Mouse (Mus musculus): ENCODE data around the gene Snta1. TPM values are rescaled to one million over a fixed set of nuclear protein-coding genes. Genes with fewer than 3 reads are reported as not detected.

Gene Snta1
- polyA plus RNA-seq, 1 experiment from 2014 or later: 4.4 TPM

DNA sequence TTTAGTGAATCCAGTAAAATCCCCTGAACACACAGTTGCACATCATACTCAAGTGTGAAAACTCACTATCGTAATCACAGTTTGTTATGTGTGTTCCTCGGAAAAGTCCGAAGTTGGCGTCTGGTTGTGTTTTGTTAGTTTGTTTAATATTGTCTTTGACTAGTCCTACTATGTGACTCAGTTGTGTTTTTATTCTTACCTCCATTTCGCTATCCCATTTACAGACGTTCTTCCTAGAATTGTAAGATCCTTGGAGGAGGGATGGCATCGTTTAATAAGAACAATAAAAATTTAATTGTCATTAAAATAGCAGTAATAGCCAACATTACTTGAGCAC, 29.3 kb upstream of the Snta1 start:
- no peak for ATAC-seq (ENCODE audit: low read depth)
- peak overlapping the region; percentile 89; the same call in 1 of the 2 replicates for H3K27ac ChIP-seq (ENCODE audit: low read depth, low read length)
- no peaks in the 10 kb centered on the region for H3K9me3 ChIP-seq (ENCODE audit: control insufficient read depth, low read length)
- peaks cover 11% of the 10 kb centered on the region; the same call in 1 of the 2 replicates for H3K4me1 ChIP-seq (ENCODE audit: control insufficient read depth, insufficient read depth, low read length)
- H3K36me3 ChIP-seq (ENCODE audit: control insufficient read depth, insufficient read depth, low read length): no peaks in the 10 kb centered on the region
- peak overlapping the region; percentile 53 for H3K4me2 ChIP-seq (ENCODE audit: low read depth, low read length)
- H3K4me3 ChIP-seq (ENCODE audit: low read depth, low read length): peak overlapping the region; percentile 75
- H3K27me3 ChIP-seq (ENCODE audit: control insufficient read depth, insufficient read depth, low read length): no peaks in the 10 kb centered on the region
- WGBS: 17% methylated on average over 7 of the region's 7 CpGs
- H3K9ac ChIP-seq (replicated peaks; ENCODE audit: low read depth, low read length): peak overlapping the region; percentile 93

DNA sequence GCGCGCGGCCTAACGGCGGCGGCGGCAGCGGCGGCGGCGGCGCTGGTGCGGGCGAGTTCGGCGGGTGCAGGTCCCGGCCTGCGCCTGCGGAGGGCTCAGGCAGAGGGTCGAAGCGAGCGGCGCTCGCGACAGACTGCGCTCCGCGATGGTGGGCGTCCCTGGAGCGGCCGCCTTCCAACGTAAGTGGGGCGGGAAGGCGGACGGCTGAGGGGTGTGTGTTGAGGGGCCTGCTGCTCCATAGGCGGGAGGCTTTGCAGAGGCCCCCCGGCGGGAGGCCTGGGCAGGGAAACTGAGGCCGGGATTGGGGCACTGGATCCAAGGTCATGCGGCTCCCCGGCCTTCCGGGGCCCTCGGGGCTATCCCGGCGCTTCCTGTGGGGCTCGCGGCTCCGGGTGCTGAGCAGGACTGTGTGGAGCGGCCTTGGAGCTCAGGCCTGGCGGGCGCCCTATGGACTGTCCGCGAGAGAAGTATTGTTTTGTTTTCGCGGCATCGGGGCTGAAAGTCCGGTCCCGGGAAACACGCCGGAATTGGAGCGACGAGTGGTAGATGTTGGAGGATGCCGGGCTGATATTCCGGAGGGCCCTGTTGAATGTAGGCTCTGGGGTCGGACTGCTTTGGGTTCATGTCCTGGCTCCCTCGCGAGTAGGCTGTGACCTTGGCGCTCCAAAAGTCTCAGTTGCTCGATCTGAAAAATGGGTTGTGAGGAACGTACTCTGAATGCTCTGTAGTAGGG, 28.7 kb upstream of the Snta1 start, which contains the start of gene Cbfa2t2:
Cbfa2t2 (plus strand) TSS at position 24 of the 733 bp plus-strand sequence.
- H3K4me2 ChIP-seq (ENCODE audit: low read depth, low read length): peak within 1 kb of the TSS; percentile 53
- no peaks in the 10 kb centered on the region for H3K27me3 ChIP-seq (ENCODE audit: control insufficient read depth, insufficient read depth, low read length)
- H3K27ac ChIP-seq (ENCODE audit: low read depth, low read length): peak within 1 kb of the TSS; percentile 89
- peaks cover 11% of the 10 kb centered on the region; the same call in 1 of the 2 replicates for H3K4me1 ChIP-seq (ENCODE audit: control insufficient read depth, insufficient read depth, low read length)
- ATAC-seq (ENCODE audit: low read depth): peak; percentile 87
- peak within 1 kb of the TSS; percentile 75 for H3K4me3 ChIP-seq (ENCODE audit: low read depth, low read length)
- peak within 1 kb of the TSS; percentile 93 for H3K9ac ChIP-seq (replicated peaks; ENCODE audit: low read depth, low read length)
- under 1% methylated on average over 63 of the region's 70 CpGs for WGBS
- no peaks in the 10 kb centered on the region for H3K9me3 ChIP-seq (ENCODE audit: control insufficient read depth, low read length)
- H3K36me3 ChIP-seq (ENCODE audit: control insufficient read depth, insufficient read depth, low read length): no peaks in the 10 kb centered on the region

DNA sequence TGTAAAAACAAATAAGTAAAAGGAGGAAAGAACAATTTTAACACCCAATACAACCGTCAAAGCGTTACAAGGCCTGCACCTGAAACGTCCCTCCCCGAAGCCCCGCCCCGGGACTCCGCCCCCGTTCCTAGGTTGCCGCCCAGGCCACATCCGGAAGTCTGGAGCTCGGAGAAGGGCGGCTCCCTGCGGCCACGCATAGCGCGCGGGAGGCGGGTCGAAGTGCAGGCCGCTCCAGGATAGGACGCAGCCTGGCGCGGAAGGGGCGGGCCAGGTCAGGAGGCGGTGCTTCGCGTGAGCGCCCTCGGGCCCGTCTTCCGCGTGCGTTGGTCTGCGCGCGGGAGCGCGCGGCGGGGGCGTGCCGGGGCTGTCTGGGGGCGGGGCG, 28.2 kb upstream of the Snta1 start:
- no peaks in the 10 kb centered on the region for H3K9me3 ChIP-seq (ENCODE audit: control insufficient read depth, low read length)
- peaks cover 11% of the 10 kb centered on the region; the same call in 1 of the 2 replicates for H3K4me1 ChIP-seq (ENCODE audit: control insufficient read depth, insufficient read depth, low read length)
- H3K27ac ChIP-seq (ENCODE audit: low read depth, low read length): peak overlapping the region; percentile 89
- ATAC-seq (ENCODE audit: low read depth): peak; percentile 99
- H3K4me2 ChIP-seq (ENCODE audit: low read depth, low read length): peak overlapping the region; percentile 38
- no peaks in the 10 kb centered on the region for H3K27me3 ChIP-seq (ENCODE audit: control insufficient read depth, insufficient read depth, low read length)
- 1% methylated on average over 43 of the region's 44 CpGs for WGBS
- H3K36me3 ChIP-seq (ENCODE audit: control insufficient read depth, insufficient read depth, low read length): no peaks in the 10 kb centered on the region
- peak overlapping the region; percentile 93 for H3K9ac ChIP-seq (replicated peaks; ENCODE audit: low read depth, low read length)
- peak overlapping the region; percentile 75 for H3K4me3 ChIP-seq (ENCODE audit: low read depth, low read length)

DNA sequence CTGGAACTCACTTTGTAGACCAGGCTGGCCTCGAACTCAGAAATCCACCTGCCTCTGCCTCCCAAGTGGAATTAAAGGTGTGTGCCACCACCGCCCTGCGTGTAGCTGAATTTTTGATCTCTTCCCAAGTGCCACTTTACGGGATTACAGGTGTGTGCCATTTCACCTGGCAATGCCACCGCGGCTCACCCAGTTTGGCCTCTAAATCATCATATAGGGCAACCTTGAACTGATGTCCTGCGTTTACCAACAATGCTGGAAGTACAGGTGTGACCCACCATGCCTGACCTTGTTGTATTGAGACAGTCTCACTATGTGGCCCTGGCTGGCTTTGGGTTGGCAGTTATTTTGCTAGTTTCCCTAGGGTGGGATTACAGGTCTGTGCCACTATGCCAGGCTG, 26.8 kb upstream of the Snta1 start:
- ATAC-seq (ENCODE audit: low read depth): no peak
- Histone ChIP-seq H3K4me1 (ENCODE audit: control insufficient read depth, insufficient read depth, low read length) (peaks cover 11% of the 10 kb centered on the region; the same call in 1 of the 2 replicates), H3K27me3 (ENCODE audit: control insufficient read depth, insufficient read depth, low read length) (no peaks in the 10 kb centered on the region), H3K36me3 (ENCODE audit: control insufficient read depth, insufficient read depth, low read length) (no peaks in the 10 kb centered on the region), H3K4me2 (ENCODE audit: low read depth, low read length) (no peak overlapping the region), H3K9me3 (ENCODE audit: control insufficient read depth, low read length) (no peaks in the 10 kb centered on the region), H3K4me3 (ENCODE audit: low read depth, low read length) (no peak overlapping the region), H3K27ac (ENCODE audit: low read depth, low read length) (no peak overlapping the region), H3K9ac (replicated peaks; ENCODE audit: low read depth, low read length) (no peak overlapping the region)
- 93% methylated on average over 7 of the region's 7 CpGs for WGBS

DNA sequence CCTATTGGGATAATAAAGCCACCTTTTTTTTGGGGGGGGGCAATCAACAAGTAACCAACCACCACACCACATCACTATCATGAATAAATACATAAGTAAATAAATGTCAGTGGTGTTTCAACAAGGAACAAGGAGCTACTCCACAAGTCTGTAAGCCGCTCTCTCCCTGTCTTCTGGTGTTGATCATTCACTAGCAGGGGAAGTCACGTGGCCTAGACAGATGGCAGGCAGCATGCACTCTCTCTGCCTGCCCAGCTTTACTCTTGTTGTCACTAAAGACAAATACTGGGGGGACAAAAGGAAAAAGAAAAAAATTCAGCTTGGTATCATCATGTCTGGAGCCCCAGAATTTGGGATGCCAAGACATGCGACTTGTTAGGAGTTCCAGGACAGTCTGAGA, 25.5 kb upstream of the Snta1 start:
- H3K4me3 ChIP-seq (ENCODE audit: low read depth, low read length): no peak overlapping the region
- H3K9me3 ChIP-seq (ENCODE audit: control insufficient read depth, low read length): no peaks in the 10 kb centered on the region
- peaks cover 10% of the 10 kb centered on the region; the same call in 1 of the 2 replicates for H3K4me1 ChIP-seq (ENCODE audit: control insufficient read depth, insufficient read depth, low read length)
- H3K36me3 ChIP-seq (ENCODE audit: control insufficient read depth, insufficient read depth, low read length): no peaks in the 10 kb centered on the region
- no peak overlapping the region for H3K9ac ChIP-seq (replicated peaks; ENCODE audit: low read depth, low read length)
- no peak overlapping the region for H3K27ac ChIP-seq (ENCODE audit: low read depth, low read length)
- H3K27me3 ChIP-seq (ENCODE audit: control insufficient read depth, insufficient read depth, low read length): no peaks in the 10 kb centered on the region
- H3K4me2 ChIP-seq (ENCODE audit: low read depth, low read length): no peak overlapping the region
- 62% methylated on average over 3 of the region's 3 CpGs for WGBS
- ATAC-seq (ENCODE audit: low read depth): no peak

DNA sequence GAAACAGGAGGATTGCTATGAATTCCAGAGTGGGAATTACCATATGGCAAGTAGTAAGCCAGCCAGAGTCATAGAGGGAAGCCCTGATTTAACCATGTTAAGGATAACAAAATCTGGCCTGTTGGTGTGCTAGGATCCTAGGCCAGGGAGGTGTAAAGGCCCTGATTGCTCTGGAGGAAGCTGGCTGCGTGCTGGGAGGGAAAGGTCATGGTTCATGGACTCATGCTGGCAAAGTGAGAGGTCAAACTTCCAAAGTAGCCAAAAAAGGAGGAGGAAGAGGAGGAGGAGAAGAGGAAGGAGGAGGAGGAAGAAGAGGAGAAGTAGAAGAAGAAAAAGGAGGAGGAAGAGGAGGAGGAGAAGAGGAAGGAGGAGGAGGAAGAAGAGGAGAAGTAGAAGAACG, 24.8 kb upstream of the Snta1 start:
- Histone ChIP-seq H3K4me2 (ENCODE audit: low read depth, low read length) (no peak overlapping the region), H3K4me3 (ENCODE audit: low read depth, low read length) (no peak overlapping the region), H3K4me1 (ENCODE audit: control insufficient read depth, insufficient read depth, low read length) (peaks cover 8% of the 10 kb centered on the region; the same call in 1 of the 2 replicates), H3K27ac (ENCODE audit: low read depth, low read length) (no peak overlapping the region), H3K9ac (replicated peaks; ENCODE audit: low read depth, low read length) (no peak overlapping the region), H3K27me3 (ENCODE audit: control insufficient read depth, insufficient read depth, low read length) (no peaks in the 10 kb centered on the region), H3K9me3 (ENCODE audit: control insufficient read depth, low read length) (no peaks in the 10 kb centered on the region), H3K36me3 (ENCODE audit: control insufficient read depth, insufficient read depth, low read length) (no peaks in the 10 kb centered on the region)
- WGBS: 78% methylated on average over 2 of the region's 2 CpGs
- ATAC-seq (ENCODE audit: low read depth): no peak

DNA sequence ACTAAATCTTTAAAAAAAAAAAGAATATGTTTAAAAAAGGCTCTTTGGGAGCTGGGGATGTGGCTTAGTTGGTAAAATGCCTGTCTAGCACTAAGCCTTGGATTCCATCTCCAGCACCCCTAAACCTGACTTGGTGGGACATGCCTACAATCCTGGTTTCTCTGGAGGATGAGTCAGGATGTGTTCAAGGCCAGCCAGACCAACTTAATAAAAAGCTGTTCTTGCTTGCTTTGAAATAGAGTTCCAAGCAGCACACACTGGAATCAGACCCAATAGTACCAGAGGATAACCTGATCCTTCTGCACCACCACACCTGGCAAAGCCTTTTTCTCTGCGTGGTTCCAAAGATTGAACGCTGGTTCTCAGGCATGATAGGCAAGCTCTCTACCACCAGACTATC, 22.7 kb upstream of the Snta1 start:
- Histone ChIP-seq H3K36me3 (ENCODE audit: control insufficient read depth, insufficient read depth, low read length) (no peaks in the 10 kb centered on the region), H3K9ac (replicated peaks; ENCODE audit: low read depth, low read length) (no peak overlapping the region), H3K9me3 (ENCODE audit: control insufficient read depth, low read length) (no peaks in the 10 kb centered on the region), H3K27ac (ENCODE audit: low read depth, low read length) (no peak overlapping the region), H3K4me2 (ENCODE audit: low read depth, low read length) (no peak overlapping the region), H3K4me3 (ENCODE audit: low read depth, low read length) (no peak overlapping the region), H3K4me1 (ENCODE audit: control insufficient read depth, insufficient read depth, low read length) (peaks cover 10% of the 10 kb centered on the region), H3K27me3 (ENCODE audit: control insufficient read depth, insufficient read depth, low read length) (no peaks in the 10 kb centered on the region)
- 98% methylated on average over 2 of the region's 2 CpGs for WGBS
- no peak for ATAC-seq (ENCODE audit: low read depth)

DNA sequence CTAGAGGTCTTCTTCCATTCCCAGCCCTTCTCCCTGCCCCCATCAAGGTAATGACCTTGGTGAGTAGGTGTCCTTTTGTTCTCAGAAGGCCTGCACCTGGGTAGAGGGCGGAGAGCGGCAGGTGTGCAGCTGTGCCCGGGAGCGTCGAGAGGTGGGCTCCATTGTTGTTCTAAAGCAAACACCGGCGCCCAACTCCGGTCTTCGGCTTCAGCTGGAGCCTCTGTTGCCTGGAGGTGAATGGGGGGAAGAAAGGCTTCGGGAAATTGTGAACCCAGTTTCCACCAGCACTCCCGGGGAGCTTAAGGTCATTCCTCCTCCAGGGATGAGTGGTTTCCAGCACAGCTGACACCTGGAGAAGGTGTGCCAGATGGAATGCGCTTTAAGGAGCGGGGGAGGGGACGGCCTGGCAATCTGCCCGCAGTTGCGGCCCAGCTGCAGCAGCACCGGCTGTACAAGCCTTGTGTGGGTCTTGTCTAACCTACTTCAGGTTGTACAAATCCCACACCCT, 20.0 kb upstream of the Snta1 start:
- H3K27ac ChIP-seq (ENCODE audit: low read depth, low read length): peak overlapping the region; percentile 71
- H3K36me3 ChIP-seq (ENCODE audit: control insufficient read depth, insufficient read depth, low read length): no peaks in the 10 kb centered on the region
- no peaks in the 10 kb centered on the region for H3K9me3 ChIP-seq (ENCODE audit: control insufficient read depth, low read length)
- H3K27me3 ChIP-seq (ENCODE audit: control insufficient read depth, insufficient read depth, low read length): no peaks in the 10 kb centered on the region
- WGBS: 13% methylated on average over 17 of the region's 17 CpGs
- peak overlapping the region; percentile 18; the same call in 1 of the 2 replicates for H3K4me2 ChIP-seq (ENCODE audit: low read depth, low read length)
- ATAC-seq (ENCODE audit: low read depth): no peak
- H3K4me1 ChIP-seq (ENCODE audit: control insufficient read depth, insufficient read depth, low read length): peaks cover 10% of the 10 kb centered on the region
- H3K9ac ChIP-seq (replicated peaks; ENCODE audit: low read depth, low read length): peak overlapping the region; percentile 37
- no peak overlapping the region for H3K4me3 ChIP-seq (ENCODE audit: low read depth, low read length)
